Mouse (Mus musculus) forebrain, embryonic 14.5 days (tissue): Measurements from ENCODE around the gene Krtap19-1. TPM values are rescaled to one million over a fixed set of nuclear protein-coding genes. Genes with fewer than 3 reads are reported as not detected.

Source experiments
- ATAC-seq: fragments of 200-750 bp; cut with Nextera tagmentation; 2 replicates; pipeline ENCODE4 v1.8.0; 2017; ENCODE audit warnings: mild to moderate bottlenecking, moderate library complexity
- DNase-seq: peaks from one replicate; pipeline ENCODE4 v3.0.0-alpha.2; 2015; ENCODE audit warnings: low spot score
- H3K27ac ChIP-seq: fragments of 300-500 bp; sonication (generic); 2 replicates; pipeline ENCODE4 v1.5.1; 2014; ENCODE audit warnings: low read depth, mild to moderate bottlenecking, control low read depth, low read length, moderate library complexity
- H3K27me3 ChIP-seq: fragments of 300-500 bp; sonication (generic); replicated peaks from 2 replicates; pipeline ENCODE4 v1.6.1; 2014; ENCODE audit warnings: low read length, control low read depth, mixed read lengths; ENCODE audit not compliant: control insufficient read depth, insufficient read depth
- H3K36me3 ChIP-seq: fragments of 300-500 bp; sonication (generic); 2 replicates; pipeline ENCODE4 v1.6.1; 2014; ENCODE audit warnings: low read length, control low read depth; ENCODE audit not compliant: control insufficient read depth, insufficient read depth
- H3K4me1 ChIP-seq: fragments of 300-500 bp; sonication (generic); 2 replicates; pipeline ENCODE4 v1.6.1; 2014; ENCODE audit warnings: antibody characterized with exemption, low read length, control low read depth; ENCODE audit not compliant: control insufficient read depth, insufficient read depth
- H3K4me2 ChIP-seq: fragments of 300-500 bp; sonication (generic); 2 replicates; pipeline ENCODE4 v1.6.1; 2014; ENCODE audit warnings: mild to moderate bottlenecking, control low read depth, low read length
- H3K4me3 ChIP-seq: fragments of 300-500 bp; sonication (generic); 2 replicates; pipeline ENCODE4 v1.5.1; 2014; ENCODE audit warnings: low read depth, low read length, control low read depth
- H3K9ac ChIP-seq: fragments of 300-500 bp; sonication (generic); 2 replicates; pipeline ENCODE4 v1.6.1; 2014; ENCODE audit warnings: mild to moderate bottlenecking, low read length, control low read depth, moderate library complexity
- H3K9me3 ChIP-seq: fragments of 300-500 bp; sonication (generic); replicated peaks from 2 replicates; pipeline ENCODE4 v1.6.1; 2016; ENCODE audit warnings: low read length, control low read depth, mixed read lengths; ENCODE audit not compliant: control insufficient read depth
- WGBS: fragments of 180-500 bp; shearing (Covaris S2); extraction: QIAGEN DNeasy Blood & Tissue Kit; methylation state at CpG from one replicate; pipeline ENCODE4 v1.1.7; 2014; 5-methylcytosine and 5-hydroxymethylcytosine counted together
- polyA plus RNA-seq: library from polyadenylated mRNA; unstranded; fragments of >200 nt; fragmentation: Nextera tagmentation; extraction: Ambion mirVana; gene quantifications from 2 replicates; pipeline ENCODE4 v1.2.1, GENCODE M21; 2014

The Krtap19-1 gene
- not detected in 2 replicates for polyA plus RNA-seq

- WGBS = 87% methylated on average over 6 of the region's 6 CpGs
- Histone ChIP-seq H3K27ac (no peak within 1 kb of the TSS), H3K36me3 (no peaks in the 10 kb centered on the region), H3K4me1 (no peaks in the 10 kb centered on the region), H3K4me2 (no peak within 1 kb of the TSS), H3K4me3 (no peak within 1 kb of the TSS), H3K9me3 (no peaks in the 10 kb centered on the region), H3K9ac (no peak within 1 kb of the TSS), H3K27me3 (no peaks in the 10 kb centered on the region)
- ATAC-seq = no peak
- DNase-seq = no peak
Observed at GRCm38 (mm10) chr16:88869311-88869710, at the start of gene Krtap19-1. TSS of gene Krtap19-1 (minus strand) at chr16:88869411.

- H3K36me3 ChIP-seq = no peaks in the 10 kb centered on the region
- H3K27me3 ChIP-seq = no peaks in the 10 kb centered on the region
- no peak for ATAC-seq
- H3K4me2 ChIP-seq = no peak within 1 kb of the TSS
- no peak within 1 kb of the TSS for H3K9ac ChIP-seq
- no peaks in the 10 kb centered on the region for H3K9me3 ChIP-seq
- no peak for DNase-seq
- H3K4me1 ChIP-seq = no peaks in the 10 kb centered on the region
- no peak within 1 kb of the TSS for H3K27ac ChIP-seq
- no peak within 1 kb of the TSS for H3K4me3 ChIP-seq
- WGBS = 94% methylated on average over 6 of the region's 6 CpGs
Observed at GRCm38 (mm10) chr16:88896357-88896756, 27.1 kb upstream of the Krtap19-1 start, which contains the start of gene Krtap19-5. TSS of gene Krtap19-5 (minus strand) at chr16:88896457.

GRCm38 (mm10) chr16:88886870-88887269 is 17.7 kb upstream of the Krtap19-1 start:
- Histone ChIP-seq H3K4me1 (no peaks in the 10 kb centered on the region), H3K27me3 (no peaks in the 10 kb centered on the region), H3K36me3 (no peaks in the 10 kb centered on the region), H3K4me3 (no peak overlapping the region), H3K9ac (no peak overlapping the region), H3K9me3 (no peaks in the 10 kb centered on the region), H3K4me2 (no peak overlapping the region), H3K27ac (no peak overlapping the region)
- 81% methylated on average over 6 of the region's 6 CpGs for WGBS
- ATAC-seq = peak; percentile 63
- peak; percentile 68 for DNase-seq

- WGBS = 87% methylated on average over 5 of the region's 5 CpGs
Observed at GRCm38 (mm10) chr16:88884989-88885388, 15.8 kb upstream of the Krtap19-1 start, which contains the start of gene Krtap19-4. TSS of gene Krtap19-4 (minus strand) at chr16:88885089.

GRCm38 (mm10) chr16:88877938-88878337 is 8.7 kb upstream of the Krtap19-1 start, which contains the start of gene Krtap19-3:
TSS of gene Krtap19-3 (minus strand) at chr16:88878038.
- Histone ChIP-seq H3K27ac (no peak within 1 kb of the TSS), H3K4me1 (no peaks in the 10 kb centered on the region), H3K9ac (no peak within 1 kb of the TSS), H3K27me3 (no peaks in the 10 kb centered on the region), H3K4me2 (no peak within 1 kb of the TSS), H3K9me3 (no peaks in the 10 kb centered on the region), H3K4me3 (no peak within 1 kb of the TSS), H3K36me3 (no peaks in the 10 kb centered on the region)
- no peak for DNase-seq
- no peak for ATAC-seq
- WGBS = 88% methylated on average over 2 of the region's 2 CpGs

More at GRCm38 (mm10) chr16:88884989-88885388, 15.8 kb upstream of the Krtap19-1 start, which contains the start of gene Krtap19-4:
- Histone ChIP-seq H3K36me3 (no peaks in the 10 kb centered on the region), H3K27ac (no peak within 1 kb of the TSS), H3K4me1 (no peaks in the 10 kb centered on the region), H3K9me3 (no peaks in the 10 kb centered on the region), H3K9ac (no peak within 1 kb of the TSS), H3K4me2 (no peak within 1 kb of the TSS), H3K4me3 (no peak within 1 kb of the TSS), H3K27me3 (no peaks in the 10 kb centered on the region)
- ATAC-seq = no peak
- no peak for DNase-seq

- Histone ChIP-seq H3K27me3 (no peaks in the 10 kb centered on the region), H3K4me1 (no peaks in the 10 kb centered on the region), H3K9me3 (no peaks in the 10 kb centered on the region), H3K36me3 (no peaks in the 10 kb centered on the region), H3K27ac (no peak within 1 kb of the TSS), H3K9ac (no peak within 1 kb of the TSS), H3K4me3 (no peak within 1 kb of the TSS), H3K4me2 (no peak within 1 kb of the TSS)
- DNase-seq (no peak), ATAC-seq (no peak)
- 92% methylated on average over 3 of the region's 3 CpGs for WGBS
Observed at GRCm38 (mm10) chr16:88874169-88874568, 5.0 kb upstream of the Krtap19-1 start, which contains the start of gene Krtap19-2. TSS of gene Krtap19-2 (minus strand) at chr16:88874269.

GRCm38 (mm10) chr16:88864887-88865407 is 4.3 kb downstream of the Krtap19-1 start:
- ATAC-seq (no peak), DNase-seq (no peak)
- WGBS = 89% methylated on average over 4 of the region's 4 CpGs
- no peaks in the 10 kb centered on the region for H3K27me3 ChIP-seq
- no peak overlapping the region for H3K9ac ChIP-seq
- no peak overlapping the region for H3K4me3 ChIP-seq
- no peak overlapping the region for H3K27ac ChIP-seq
- H3K9me3 ChIP-seq = no peaks in the 10 kb centered on the region
- no peaks in the 10 kb centered on the region for H3K4me1 ChIP-seq
- H3K36me3 ChIP-seq = no peaks in the 10 kb centered on the region
- no peak overlapping the region for H3K4me2 ChIP-seq

- no peaks in the 10 kb centered on the region for H3K4me1 ChIP-seq
- peak; percentile 51 for DNase-seq
- no peak overlapping the region for H3K4me3 ChIP-seq
- no peaks in the 10 kb centered on the region for H3K9me3 ChIP-seq
- H3K9ac ChIP-seq = no peak overlapping the region
- H3K4me2 ChIP-seq = no peak overlapping the region
- WGBS = 11% methylated on average over 5 of the region's 5 CpGs
- H3K36me3 ChIP-seq = no peaks in the 10 kb centered on the region
- no peak for ATAC-seq
- no peak overlapping the region for H3K27ac ChIP-seq
- H3K27me3 ChIP-seq = no peaks in the 10 kb centered on the region
Observed at GRCm38 (mm10) chr16:88851450-88851849, 17.8 kb downstream of the Krtap19-1 start.

GRCm38 (mm10) chr16:88848558-88848957 is 20.7 kb downstream of the Krtap19-1 start:
- Histone ChIP-seq H3K27ac (no peak overlapping the region), H3K4me1 (no peaks in the 10 kb centered on the region), H3K36me3 (no peaks in the 10 kb centered on the region), H3K4me3 (no peak overlapping the region), H3K27me3 (no peaks in the 10 kb centered on the region), H3K9ac (no peak overlapping the region), H3K4me2 (no peak overlapping the region), H3K9me3 (no peaks in the 10 kb centered on the region)
- DNase-seq = no peak
- 86% methylated on average over 4 of the region's 4 CpGs for WGBS
- no peak for ATAC-seq
